Mouse (Mus musculus) forebrain, embryonic 11.5 days (tissue): ENCODE data around the gene 1700037H04Rik. TPM values are rescaled to one million over a fixed set of nuclear protein-coding genes. Genes with fewer than 3 reads are reported as not detected.
"Not testable (repeated sequence)": the region's sequence is repeated elsewhere in the genome, so short reads cannot be mapped to it uniquely, and the experiment has no call there.

Source experiments
- ATAC-seq: fragments of 200-750 bp; cut with Nextera tagmentation; replicated peaks from 2 replicates; pipeline ENCODE4 v1.8.0; 2017; ENCODE audit warnings: moderate TSS enrichment; ENCODE audit not compliant: low FRiP score
- DNase-seq: peaks from one replicate; pipeline ENCODE4 v3.0.0-alpha.2; 2017; ENCODE audit warnings: low spot score
- H3K27ac ChIP-seq: fragments of 300-500 bp; sonication (generic); 2 replicates; pipeline ENCODE4 v1.5.1; 2014; ENCODE audit warnings: low read depth, low read length
- H3K27me3 ChIP-seq: fragments of 300-500 bp; sonication (generic); 2 replicates; pipeline ENCODE4 v1.6.1; 2014; ENCODE audit warnings: mild to moderate bottlenecking, low read length, mixed read lengths; ENCODE audit not compliant: control insufficient read depth, insufficient read depth
- H3K36me3 ChIP-seq: fragments of 300-500 bp; sonication (generic); 2 replicates; pipeline ENCODE4 v1.6.1; 2014; ENCODE audit warnings: mild to moderate bottlenecking, low read length, moderate library complexity, mixed read lengths; ENCODE audit not compliant: control insufficient read depth, insufficient read depth
- H3K4me1 ChIP-seq: fragments of 300-500 bp; sonication (generic); replicated peaks from 2 replicates; pipeline ENCODE4 v1.6.1; 2014; ENCODE audit warnings: low read length, mixed read lengths; ENCODE audit not compliant: control insufficient read depth, insufficient read depth
- H3K4me2 ChIP-seq: fragments of 300-500 bp; sonication (generic); 2 replicates; pipeline ENCODE4 v1.6.1; 2014; ENCODE audit warnings: low read depth, mild to moderate bottlenecking, low read length, moderate library complexity, mixed read lengths; ENCODE audit not compliant: severe bottlenecking
- H3K4me3 ChIP-seq: fragments of 300-500 bp; sonication (generic); 2 replicates; pipeline ENCODE4 v1.5.1; 2014; ENCODE audit warnings: low read depth, low read length
- H3K9ac ChIP-seq: fragments of 300-500 bp; sonication (generic); 2 replicates; pipeline ENCODE4 v1.6.1; 2014; ENCODE audit warnings: low read length
- H3K9me3 ChIP-seq: fragments of 300-500 bp; sonication (generic); 2 replicates; pipeline ENCODE4 v1.6.1; 2016; ENCODE audit warnings: low read length, mixed read lengths; ENCODE audit not compliant: control insufficient read depth
- WGBS: fragments of 180-500 bp; shearing (Covaris S2); extraction: QIAGEN DNeasy Blood & Tissue Kit; methylation state at CpG from one replicate; pipeline ENCODE4 v1.1.7; 2014; 5-methylcytosine and 5-hydroxymethylcytosine counted together
- polyA plus RNA-seq: library from polyadenylated mRNA; unstranded; fragments of >200 nt; fragmentation: Nextera tagmentation; extraction: Ambion mirVana; gene quantifications from 2 replicates; pipeline ENCODE4 v1.2.1, GENCODE M21; 2014

Gene 1700037H04Rik
- polyA plus RNA-seq, 1 experiment from 2014 or later, result 122 TPM

DNA sequence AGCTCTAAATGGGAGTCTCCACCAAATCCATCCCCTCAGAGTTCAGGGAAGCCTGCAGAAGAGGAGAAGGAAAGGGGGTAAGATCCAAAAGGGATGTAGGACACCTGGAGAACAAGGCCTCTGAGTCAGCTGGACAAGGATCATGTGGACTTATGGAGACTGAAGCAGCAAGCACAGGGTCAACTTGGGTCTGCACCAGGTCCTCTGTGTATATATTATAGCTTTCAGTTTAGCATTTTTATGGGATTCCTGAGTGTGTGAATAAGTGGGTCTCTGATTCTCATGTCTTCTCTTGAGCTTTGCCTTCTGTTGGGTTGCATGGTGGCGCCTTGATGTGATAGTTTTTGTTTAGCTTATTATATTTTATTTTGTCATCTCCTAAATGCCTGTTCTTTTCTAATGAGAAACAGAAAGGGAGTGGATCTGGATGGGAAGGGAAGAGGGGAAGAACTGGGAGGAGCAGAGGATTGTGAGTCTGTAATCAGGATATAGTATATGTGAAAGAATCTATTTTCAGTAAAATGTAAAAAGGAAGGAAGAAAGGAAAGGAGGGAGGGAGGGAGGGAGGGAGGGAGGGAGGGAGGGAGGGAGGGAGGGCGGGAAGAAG lies 40.8 kb downstream of the 1700037H04Rik start:
- H3K9me3 ChIP-seq, result no peaks in the 10 kb centered on the region
- no peaks in the 10 kb centered on the region for H3K27me3 ChIP-seq
- H3K9ac ChIP-seq, result no peak overlapping the region
- no peak overlapping the region for H3K27ac ChIP-seq
- no peak overlapping the region for H3K4me3 ChIP-seq
- H3K36me3 ChIP-seq, result no peaks in the 10 kb centered on the region
- H3K4me2 ChIP-seq, result no peak overlapping the region
- DNase-seq (no peak), ATAC-seq (no peak)
- WGBS, result 83% methylated on average over 2 of the region's 2 CpGs
- no peaks in the 10 kb centered on the region for H3K4me1 ChIP-seq

DNA sequence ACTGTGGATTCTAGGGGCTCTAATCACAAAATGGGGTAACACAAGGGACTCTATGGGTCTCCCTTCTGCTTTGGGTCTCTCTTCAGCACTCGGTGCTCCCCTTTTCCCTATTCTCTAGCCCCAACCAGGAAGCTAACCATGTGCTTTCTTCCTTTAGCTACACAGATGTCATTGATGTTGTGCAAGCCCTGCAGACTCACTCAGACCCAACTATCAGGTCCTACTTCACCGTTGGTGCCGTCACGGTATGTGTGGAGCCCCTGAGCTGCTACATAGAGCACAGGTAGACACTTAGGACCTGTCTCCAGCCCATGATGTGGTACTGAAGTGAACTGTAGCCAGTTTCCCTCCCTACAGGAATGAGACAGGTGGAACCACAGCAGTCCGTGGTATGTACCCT lies 53.9 kb downstream of the 1700037H04Rik start:
- Histone ChIP-seq H3K4me2 (no peak overlapping the region), H3K9me3 (no peaks in the 10 kb centered on the region), H3K4me3 (no peak overlapping the region), H3K9ac (no peak overlapping the region), H3K27ac (no peak overlapping the region), H3K4me1 (no peaks in the 10 kb centered on the region), H3K27me3 (no peaks in the 10 kb centered on the region), H3K36me3 (no peaks in the 10 kb centered on the region)
- ATAC-seq (no peak), DNase-seq (no peak)
- WGBS, result 91% methylated on average over 5 of the region's 5 CpGs

DNA sequence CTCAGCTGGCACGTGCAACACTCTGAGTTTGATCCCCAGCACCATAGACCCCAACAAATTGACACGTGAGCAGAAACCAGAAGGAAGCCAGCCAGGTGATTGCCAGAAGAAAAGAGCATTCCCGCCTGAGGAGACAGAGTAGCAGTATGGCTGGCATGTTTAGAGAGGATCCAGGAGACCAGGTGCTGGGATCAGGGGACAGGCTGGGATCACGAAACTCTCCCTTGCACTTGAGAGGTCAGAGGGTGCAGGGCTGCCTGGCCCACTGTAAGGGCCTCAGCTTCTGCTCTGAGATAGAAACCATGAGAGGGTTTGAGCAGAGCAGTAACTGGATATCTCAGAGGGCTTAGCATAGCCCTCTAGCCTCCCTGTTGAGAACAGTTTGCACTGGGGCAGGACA lies 54.8 kb downstream of the 1700037H04Rik start:
- WGBS, result 61% methylated on average over 4 of the region's 4 CpGs
- H3K27me3 ChIP-seq, result not testable (repeated sequence)

DNA sequence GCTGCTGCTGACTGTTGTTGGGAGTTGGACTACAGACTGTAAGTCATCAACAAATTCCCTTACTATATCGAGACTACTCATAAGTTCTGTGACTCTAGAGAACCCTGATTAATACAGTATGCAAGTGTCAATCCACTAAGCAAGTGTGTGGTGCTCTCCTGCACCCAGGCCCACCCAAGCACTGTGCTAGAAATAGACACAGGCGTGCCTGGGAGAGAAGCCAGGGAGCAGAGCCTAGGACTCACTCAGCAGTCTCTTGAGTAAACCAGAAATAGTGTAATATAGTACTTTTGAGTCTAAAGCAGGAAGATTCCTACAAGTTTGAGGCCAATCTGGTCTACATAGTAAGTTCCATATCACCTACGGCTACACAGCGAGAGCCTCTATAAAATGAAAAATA lies 55.9 kb downstream of the 1700037H04Rik start:
- no peaks in the 10 kb centered on the region for H3K36me3 ChIP-seq
- no peak for ATAC-seq

More for the DNA sequence above, 54.8 kb downstream of the 1700037H04Rik start:
- not testable (repeated sequence) for ATAC-seq, DNase-seq, H3K9ac ChIP-seq, H3K27ac ChIP-seq, H3K9me3 ChIP-seq, H3K4me2 ChIP-seq, H3K4me3 ChIP-seq, H3K36me3 ChIP-seq, H3K4me1 ChIP-seq

DNA sequence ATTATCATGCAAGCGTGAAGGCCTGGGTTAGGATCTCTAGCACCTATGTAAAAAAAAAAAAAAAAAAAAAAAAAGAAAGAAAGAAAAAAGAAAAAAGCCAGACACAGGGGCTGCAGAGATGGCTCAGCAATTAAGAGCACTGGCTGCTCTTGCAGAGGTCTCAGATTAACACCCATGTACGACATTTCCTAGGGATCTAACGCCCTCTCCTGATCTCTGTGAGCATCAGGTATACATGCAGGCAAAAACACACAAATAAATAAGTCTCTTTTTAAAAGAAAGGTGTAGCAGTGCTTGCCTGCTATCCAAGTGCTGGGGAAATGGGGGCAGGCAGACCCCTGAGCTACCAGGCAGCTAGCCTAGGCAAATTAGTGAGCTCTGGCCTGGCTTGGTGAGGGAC lies 58.4 kb downstream of the 1700037H04Rik start:
- ATAC-seq (no peak), DNase-seq (no peak)
- H3K36me3 ChIP-seq, result no peaks in the 10 kb centered on the region
- no peak overlapping the region for H3K9ac ChIP-seq
- H3K4me3 ChIP-seq, result no peak overlapping the region
- no peak overlapping the region for H3K27ac ChIP-seq
- H3K4me2 ChIP-seq, result no peak overlapping the region
- no peaks in the 10 kb centered on the region for H3K9me3 ChIP-seq
- 45% methylated on average over 3 of the region's 3 CpGs for WGBS
- no peaks in the 10 kb centered on the region for H3K27me3 ChIP-seq
- no peaks in the 10 kb centered on the region for H3K4me1 ChIP-seq

More for the DNA sequence above, 55.9 kb downstream of the 1700037H04Rik start:
- Histone ChIP-seq H3K27ac (no peak overlapping the region), H3K4me2 (no peak overlapping the region), H3K27me3 (no peaks in the 10 kb centered on the region), H3K4me1 (no peaks in the 10 kb centered on the region), H3K9me3 (no peaks in the 10 kb centered on the region), H3K4me3 (no peak overlapping the region), H3K9ac (no peak overlapping the region)
- DNase-seq, result no peak
- WGBS, result 93% methylated on average over 4 of the region's 4 CpGs

DNA sequence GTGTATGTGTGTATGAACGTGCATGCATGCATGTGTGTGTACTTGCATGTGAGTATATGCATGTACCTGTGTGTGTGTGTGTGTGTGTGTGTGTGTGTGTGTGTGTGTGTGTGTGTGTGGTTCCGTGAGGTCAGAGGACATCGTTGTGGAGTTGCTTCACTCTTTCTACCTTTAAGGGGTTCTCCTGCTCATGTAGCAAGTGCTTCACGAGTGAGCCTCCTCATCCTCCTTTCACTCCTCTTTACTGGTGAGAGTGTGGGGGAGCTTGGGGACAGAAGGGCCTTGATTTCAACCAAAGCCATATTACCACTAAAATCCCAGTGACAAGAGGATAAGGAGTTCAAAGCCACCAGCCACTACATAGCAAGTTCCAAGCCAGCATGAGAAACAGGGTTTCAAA lies 62.8 kb downstream of the 1700037H04Rik start:
- Histone ChIP-seq H3K27ac (no peak overlapping the region), H3K4me1 (no peaks in the 10 kb centered on the region), H3K9ac (no peak overlapping the region), H3K9me3 (no peaks in the 10 kb centered on the region), H3K4me3 (no peak overlapping the region), H3K36me3 (no peaks in the 10 kb centered on the region), H3K27me3 (no peaks in the 10 kb centered on the region), H3K4me2 (no peak overlapping the region)
- 76% methylated on average over 4 of the region's 4 CpGs for WGBS
- ATAC-seq (no peak), DNase-seq (no peak)

Other genes with a start within 250 kb of the 1700037H04Rik start
- gene Gfra4, start 117.0 kb downstream of the 1700037H04Rik start, polyA plus RNA-seq, result 3.4 and 4.0 TPM in 2 replicates
- 0.36 and 0.95 TPM in 2 replicates for gene Adam33, start 96.3 kb downstream of the 1700037H04Rik start, polyA plus RNA-seq
- 0.13 and 0.36 TPM in 2 replicates for gene Siglec1, start 73.3 kb downstream of the 1700037H04Rik start, polyA plus RNA-seq
- gene Hspa12b, start 32.8 kb downstream of the 1700037H04Rik start, polyA plus RNA-seq, result 4.2 and 5.6 TPM in 2 replicates
- not detected in 2 replicates for gene Gm11037, start 26.6 kb downstream of the 1700037H04Rik start, polyA plus RNA-seq
- 12.3 and 13.7 TPM in 2 replicates for gene Cenpb, start 20.0 kb upstream of the 1700037H04Rik start, polyA plus RNA-seq
- 92.2 and 93.0 TPM in 2 replicates for gene Cdc25b, start 26.9 kb upstream of the 1700037H04Rik start, polyA plus RNA-seq
- 9.3 and 10.3 TPM in 2 replicates for gene Spef1, start 27.2 kb upstream of the 1700037H04Rik start, polyA plus RNA-seq
- 30.6 and 31.4 TPM in 2 replicates for gene Ap5s1, start 47.0 kb upstream of the 1700037H04Rik start, polyA plus RNA-seq
- gene Mavs, start 74.0 kb upstream of the 1700037H04Rik start, polyA plus RNA-seq, result 16.6 and 17.1 TPM in 2 replicates
- 66.3 and 66.5 TPM in 2 replicates for gene Pank2, start 102.4 kb upstream of the 1700037H04Rik start, polyA plus RNA-seq
- 8.3 and 9.3 TPM in 2 replicates for gene Rnf24, start 192.8 kb upstream of the 1700037H04Rik start, polyA plus RNA-seq